Mouse (Mus musculus): ENCODE measurements around the gene Oaz3. TPM values are rescaled to one million over a fixed set of nuclear protein-coding genes. Genes with fewer than 3 reads are reported as not detected.
A peak's percentile ranks its signal among the peaks of the same experiment; 100 is the strongest.

Gene Oaz3
- polyA plus RNA-seq, 1 experiment from 2014 or later, result 0.28 TPM

GRCm38 (mm10) chr3:94476301-94477035, 32.8 kb upstream of the Oaz3 start:
- no peaks in the 10 kb centered on the region for H3K36me3 ChIP-seq (ENCODE audit: control insufficient read depth, insufficient read depth, low read length)
- H3K27ac ChIP-seq (replicated peaks), result peak overlapping the region; percentile 45
- peak; percentile 92 for ATAC-seq (ENCODE audit: low FRiP score, low TSS enrichment)
- 35% methylated on average over 8 of the region's 8 CpGs for WGBS
- DNase-seq (ENCODE audit: low spot score), result peak; percentile 73
- no peaks in the 10 kb centered on the region for H3K9me3 ChIP-seq (ENCODE audit: control insufficient read depth, low read length)
- TF ChIP-seq CTCF (IDR thresholded peaks at IDR 0.05; ENCODE audit: low read depth) (no peak), EP300 (optimal IDR thresholded peaks at IDR 0.05) (no peak)
- H3K27me3 ChIP-seq (ENCODE audit: control insufficient read depth, insufficient read depth, low read length), result no peaks in the 10 kb centered on the region
- no peak overlapping the region for H3K9ac ChIP-seq (ENCODE audit: low read length)
- H3K4me2 ChIP-seq (replicated peaks; ENCODE audit: low read depth), result no peak overlapping the region
- H3K4me1 ChIP-seq (replicated peaks; ENCODE audit: control insufficient read depth, insufficient read depth), result no peaks in the 10 kb centered on the region
- H3K4me3 ChIP-seq (ENCODE audit: low read depth, low read length), result no peak overlapping the region

GRCm38 (mm10) chr3:94473567-94474232, 30.0 kb upstream of the Oaz3 start:
- Histone ChIP-seq H3K9ac (ENCODE audit: low read length) (no peak overlapping the region), H3K4me3 (ENCODE audit: low read depth, low read length) (no peak overlapping the region), H3K4me1 (replicated peaks; ENCODE audit: control insufficient read depth, insufficient read depth) (no peaks in the 10 kb centered on the region), H3K9me3 (ENCODE audit: control insufficient read depth, low read length) (no peaks in the 10 kb centered on the region), H3K27me3 (ENCODE audit: control insufficient read depth, insufficient read depth, low read length) (no peaks in the 10 kb centered on the region), H3K4me2 (replicated peaks; ENCODE audit: low read depth) (no peak overlapping the region), H3K36me3 (ENCODE audit: control insufficient read depth, insufficient read depth, low read length) (no peaks in the 10 kb centered on the region), H3K27ac (replicated peaks) (no peak overlapping the region)
- DNase-seq (ENCODE audit: low spot score) (no peak), ATAC-seq (ENCODE audit: low FRiP score, low TSS enrichment) (no peak)
- WGBS, result 51% methylated on average over 5 of the region's 5 CpGs
- TF ChIP-seq CTCF (IDR thresholded peaks at IDR 0.05; ENCODE audit: low read depth), result no peak
- TF ChIP-seq EP300 (optimal IDR thresholded peaks at IDR 0.05), result no peak

- ATAC-seq (ENCODE audit: low FRiP score, low TSS enrichment), result no peak
- Histone ChIP-seq H3K9ac (ENCODE audit: low read length) (no peak overlapping the region), H3K4me2 (replicated peaks; ENCODE audit: low read depth) (0 out of 2 replicates have a peak overlapping the region, but pooled peaks have one; percentile 37), H3K9me3 (ENCODE audit: control insufficient read depth, low read length) (no peaks in the 10 kb centered on the region), H3K4me3 (ENCODE audit: low read depth, low read length) (no peak overlapping the region), H3K4me1 (replicated peaks; ENCODE audit: control insufficient read depth, insufficient read depth) (no peaks in the 10 kb centered on the region), H3K27ac (replicated peaks) (peak overlapping the region; percentile 63; the same call in 1 of the 2 replicates), H3K36me3 (ENCODE audit: control insufficient read depth, insufficient read depth, low read length) (no peaks in the 10 kb centered on the region), H3K27me3 (ENCODE audit: control insufficient read depth, insufficient read depth, low read length) (no peaks in the 10 kb centered on the region)
- WGBS, result 39% methylated on average over 10 of the region's 10 CpGs
- DNase-seq (ENCODE audit: low spot score), result no peak
- TF ChIP-seq EP300 (optimal IDR thresholded peaks at IDR 0.05) (no peak), CTCF (IDR thresholded peaks at IDR 0.05; ENCODE audit: low read depth) (no peak)
Measured at GRCm38 (mm10) chr3:94473115-94473505, 29.4 kb upstream of the Oaz3 start.

- WGBS, result 13% methylated on average over 28 of the region's 28 CpGs
- no peak overlapping the region for H3K9ac ChIP-seq (ENCODE audit: low read length)
- H3K4me3 ChIP-seq (ENCODE audit: low read depth, low read length), result no peak overlapping the region
- DNase-seq (ENCODE audit: low spot score) (peak; percentile 83), ATAC-seq (ENCODE audit: low FRiP score, low TSS enrichment) (peak; percentile 71)
- no peaks in the 10 kb centered on the region for H3K27me3 ChIP-seq (ENCODE audit: control insufficient read depth, insufficient read depth, low read length)
- no peaks in the 10 kb centered on the region for H3K36me3 ChIP-seq (ENCODE audit: control insufficient read depth, insufficient read depth, low read length)
- peak overlapping the region; percentile 37; the same call in 1 of the 2 replicates for H3K4me2 ChIP-seq (replicated peaks; ENCODE audit: low read depth)
- TF ChIP-seq EP300 (optimal IDR thresholded peaks at IDR 0.05) (no peak), CTCF (IDR thresholded peaks at IDR 0.05; ENCODE audit: low read depth) (no peak)
- H3K4me1 ChIP-seq (replicated peaks; ENCODE audit: control insufficient read depth, insufficient read depth), result no peaks in the 10 kb centered on the region
- no peaks in the 10 kb centered on the region for H3K9me3 ChIP-seq (ENCODE audit: control insufficient read depth, low read length)
- H3K27ac ChIP-seq (replicated peaks), result peak overlapping the region; percentile 63; the same call in 1 of the 2 replicates
Measured at GRCm38 (mm10) chr3:94472447-94473114, 28.9 kb upstream of the Oaz3 start.

GRCm38 (mm10) chr3:94468931-94469330, 25.2 kb upstream of the Oaz3 start:
- no peaks in the 10 kb centered on the region for H3K27me3 ChIP-seq (ENCODE audit: control insufficient read depth, insufficient read depth, low read length)
- H3K27ac ChIP-seq (replicated peaks), result no peak overlapping the region
- H3K36me3 ChIP-seq (ENCODE audit: control insufficient read depth, insufficient read depth, low read length), result no peaks in the 10 kb centered on the region
- H3K4me3 ChIP-seq (ENCODE audit: low read depth, low read length), result no peak overlapping the region
- 51% methylated on average over 3 of the region's 3 CpGs for WGBS
- no peak for DNase-seq (ENCODE audit: low spot score)
- no peak overlapping the region for H3K9ac ChIP-seq (ENCODE audit: low read length)
- no peaks in the 10 kb centered on the region for H3K4me1 ChIP-seq (replicated peaks; ENCODE audit: control insufficient read depth, insufficient read depth)
- no peak for TF ChIP-seq CTCF (IDR thresholded peaks at IDR 0.05; ENCODE audit: low read depth)
- TF ChIP-seq EP300 (optimal IDR thresholded peaks at IDR 0.05), result no peak
- no peak overlapping the region for H3K4me2 ChIP-seq (replicated peaks; ENCODE audit: low read depth)
- no peaks in the 10 kb centered on the region for H3K9me3 ChIP-seq (ENCODE audit: control insufficient read depth, low read length)
- ATAC-seq (ENCODE audit: low FRiP score, low TSS enrichment), result no peak

Measured in stomach, postnatal 0 days (tissue).